Mouse (Mus musculus): ENCODE data around the gene Dynlt1a.
"Not testable (repeated sequence)": the region's sequence is repeated elsewhere in the genome, so short reads cannot be mapped to it uniquely, and the experiment has no call there.

DNA sequence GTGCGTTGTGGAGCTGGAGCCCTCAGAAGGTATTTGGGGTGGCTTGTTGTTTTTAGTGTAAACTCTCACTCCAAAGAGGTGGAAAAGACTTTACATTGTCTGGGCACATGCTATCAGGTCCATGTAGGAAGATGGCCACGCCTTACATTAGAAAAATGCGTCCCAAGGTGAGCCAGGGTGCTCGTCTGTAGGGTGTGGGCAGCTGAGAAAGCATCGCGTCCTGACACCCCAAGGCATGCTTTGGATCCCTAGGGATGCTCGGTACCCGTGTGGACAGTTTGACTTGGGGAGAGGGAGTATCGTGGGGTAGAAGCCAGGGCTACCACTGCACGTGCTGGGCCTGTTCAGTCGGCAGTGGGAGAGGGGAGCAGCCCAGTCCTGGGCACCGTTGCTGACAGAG, 28.3 kb downstream of the Dynlt1a start:
- TF ChIP-seq CTCF (IDR thresholded peaks at IDR 0.05; ENCODE audit: low read depth, low read length); EP300 (IDR thresholded peaks at IDR 0.05; ENCODE audit: insufficient read depth, low read depth, low read length); POLR2A (IDR thresholded peaks at IDR 0.05; ENCODE audit: insufficient read depth, low read length): not testable (repeated sequence)
